Mouse (Mus musculus): ENCODE results near the gene Sirt2. TPM values are rescaled to one million over a fixed set of nuclear protein-coding genes. Genes with fewer than 3 reads are reported as not detected.

Gene Sirt2
- total and polyA plus RNA-seq, 2 experiments from 2014 or later = 44.7 to 60.6 TPM

DNA sequence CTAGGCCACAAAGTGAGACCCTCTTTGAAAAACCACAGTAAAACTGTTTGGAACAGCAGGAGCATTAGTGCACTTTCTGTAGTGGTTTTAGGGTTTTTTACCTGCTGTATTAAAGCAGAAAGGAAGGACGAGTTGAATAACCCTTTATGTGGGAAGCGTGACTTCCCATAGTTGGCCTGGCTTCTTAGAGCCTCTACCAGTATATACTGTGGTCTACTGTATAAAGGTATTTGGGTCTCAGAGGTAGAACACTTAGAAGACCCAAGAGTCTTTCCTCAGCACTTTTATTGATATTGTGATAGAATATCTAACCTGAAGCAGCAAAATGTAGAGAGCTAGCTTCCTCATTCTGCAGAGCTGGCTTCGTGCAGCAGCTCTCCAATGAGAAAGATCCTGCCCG is 53.0 kb downstream of the Sirt2 start:
- no peak overlapping the region for H3K9ac ChIP-seq (replicated peaks; ENCODE audit: low read depth, low read length)
- ATAC-seq (ENCODE audit: insufficient read depth, low read depth) = no peak
- peaks cover 19% of the 10 kb centered on the region for H3K4me1 ChIP-seq (ENCODE audit: control insufficient read depth, insufficient read depth)
- TF ChIP-seq EP300 (IDR thresholded peaks at IDR 0.05; ENCODE audit: low read depth) = no peak
- peaks cover 84% of the 10 kb centered on the region for H3K36me3 ChIP-seq (replicated peaks; ENCODE audit: control insufficient read depth, insufficient read depth, low read length)
- 79% methylated on average over 4 of the region's 4 CpGs for WGBS
- H3K9me3 ChIP-seq (replicated peaks; ENCODE audit: control insufficient read depth, low read length) = no peaks in the 10 kb centered on the region
- H3K4me2 ChIP-seq (ENCODE audit: low read depth, low read length) = no peak overlapping the region
- peak overlapping the region; percentile 66 for H3K27ac ChIP-seq (ENCODE audit: low read depth)
- H3K4me3 ChIP-seq (ENCODE audit: low read depth, low read length) = no peak overlapping the region
- H3K27me3 ChIP-seq (ENCODE audit: control insufficient read depth, insufficient read depth, low read length) = no peaks in the 10 kb centered on the region
- DNase-seq (ENCODE audit: low spot score) = no peak

DNA sequence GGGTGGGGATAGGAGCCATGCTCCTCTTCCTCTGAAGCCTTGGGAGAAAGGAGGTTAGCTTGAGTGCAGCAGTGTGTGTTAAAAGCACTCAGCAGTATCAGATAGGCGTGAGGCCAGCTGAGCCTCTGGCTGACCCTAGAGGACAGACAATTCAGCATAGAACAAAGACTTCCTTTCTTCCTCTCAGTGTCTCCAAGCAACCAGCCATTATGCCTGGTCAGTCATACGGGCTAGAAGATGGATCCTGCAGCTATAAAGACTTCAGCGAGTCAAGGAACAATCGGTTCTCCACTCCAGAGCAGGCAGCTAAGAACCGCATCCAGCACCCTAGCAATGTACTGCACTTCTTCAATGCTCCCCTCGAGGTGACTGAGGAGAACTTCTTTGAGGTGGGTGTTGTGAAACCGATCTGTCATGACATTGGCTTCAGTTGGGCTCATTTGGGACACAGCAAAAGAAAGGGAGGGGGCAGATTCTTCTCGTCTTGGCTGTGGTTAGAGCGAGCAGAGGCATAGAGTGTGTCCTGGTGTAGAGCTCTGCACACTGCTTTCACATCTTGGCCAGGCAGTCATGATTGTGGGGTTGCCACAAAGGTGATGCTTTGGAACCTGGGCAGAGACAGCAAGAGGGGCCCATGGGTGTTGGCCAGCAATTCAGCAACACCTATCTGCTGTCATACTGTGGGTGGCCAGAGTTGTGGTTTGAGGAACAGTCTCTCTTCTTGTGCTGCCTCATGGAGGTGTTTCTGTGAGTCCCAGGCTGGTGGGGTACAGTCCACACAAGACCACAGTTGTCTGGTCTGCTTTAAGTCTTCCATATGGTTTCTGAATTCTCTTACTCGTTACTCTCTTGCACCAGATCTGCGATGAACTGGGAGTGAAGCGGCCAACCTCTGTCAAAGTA is 54.1 kb downstream of the Sirt2 start:
- peaks cover 19% of the 10 kb centered on the region for H3K4me1 ChIP-seq (ENCODE audit: control insufficient read depth, insufficient read depth)
- no peak for ATAC-seq (ENCODE audit: insufficient read depth, low read depth)
- no peak overlapping the region for H3K4me2 ChIP-seq (ENCODE audit: low read depth, low read length)
- WGBS = 52% methylated on average over 12 of the region's 12 CpGs
- H3K36me3 ChIP-seq (replicated peaks; ENCODE audit: control insufficient read depth, insufficient read depth, low read length) = peaks cover 74% of the 10 kb centered on the region
- H3K27me3 ChIP-seq (ENCODE audit: control insufficient read depth, insufficient read depth, low read length) = no peaks in the 10 kb centered on the region
- no peak overlapping the region for H3K4me3 ChIP-seq (ENCODE audit: low read depth, low read length)
- no peaks in the 10 kb centered on the region for H3K9me3 ChIP-seq (replicated peaks; ENCODE audit: control insufficient read depth, low read length)
- no peak for DNase-seq (ENCODE audit: low spot score)
- no peak for TF ChIP-seq EP300 (IDR thresholded peaks at IDR 0.05; ENCODE audit: low read depth)
- no peak for TF ChIP-seq CTCF (IDR thresholded peaks at IDR 0.05; ENCODE audit: low read depth)
- peak overlapping the region; percentile 66 for H3K27ac ChIP-seq (ENCODE audit: low read depth)
- no peak overlapping the region for H3K9ac ChIP-seq (replicated peaks; ENCODE audit: low read depth, low read length)

DNA sequence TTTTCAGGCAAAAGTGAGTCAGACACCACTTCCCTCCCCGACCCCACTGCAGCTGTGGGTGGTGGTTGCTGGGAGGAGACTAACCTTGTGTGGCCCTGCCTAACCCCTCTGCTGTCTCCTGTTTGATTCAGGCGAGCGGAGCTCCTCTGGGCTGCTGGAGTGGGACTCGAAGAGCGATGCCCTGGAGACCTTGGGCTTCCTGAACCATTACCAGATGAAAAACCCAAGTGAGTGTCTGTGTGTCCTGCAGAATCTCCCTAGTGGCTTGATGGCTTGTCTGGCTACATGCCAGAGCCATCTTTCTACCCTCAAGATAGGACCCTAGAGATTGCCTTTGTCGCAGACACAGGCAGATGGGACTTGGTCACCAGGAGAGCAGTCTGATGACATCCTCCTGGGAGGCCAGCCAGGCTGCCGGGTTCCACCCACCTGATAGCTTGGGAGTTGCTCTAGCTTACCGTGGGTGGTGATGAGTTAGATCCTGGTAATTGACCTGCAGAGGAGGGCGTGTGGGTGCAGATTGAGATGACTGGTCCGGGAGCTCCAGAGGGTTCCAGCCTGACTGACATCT is 54.8 kb downstream of the Sirt2 start:
- Histone ChIP-seq H3K9me3 (replicated peaks; ENCODE audit: control insufficient read depth, low read length) (no peaks in the 10 kb centered on the region), H3K4me2 (ENCODE audit: low read depth, low read length) (no peak overlapping the region), H3K27me3 (ENCODE audit: control insufficient read depth, insufficient read depth, low read length) (no peaks in the 10 kb centered on the region), H3K4me3 (ENCODE audit: low read depth, low read length) (no peak overlapping the region), H3K9ac (replicated peaks; ENCODE audit: low read depth, low read length) (no peak overlapping the region), H3K36me3 (replicated peaks; ENCODE audit: control insufficient read depth, insufficient read depth, low read length) (peaks cover 67% of the 10 kb centered on the region), H3K4me1 (ENCODE audit: control insufficient read depth, insufficient read depth) (peaks cover 19% of the 10 kb centered on the region), H3K27ac (ENCODE audit: low read depth) (peak overlapping the region; percentile 66)
- no peak for DNase-seq (ENCODE audit: low spot score)
- TF ChIP-seq EP300 (IDR thresholded peaks at IDR 0.05; ENCODE audit: low read depth) (no peak), CTCF (IDR thresholded peaks at IDR 0.05; ENCODE audit: low read depth) (no peak)
- WGBS = 42% methylated on average over 10 of the region's 10 CpGs
- no peak for ATAC-seq (ENCODE audit: insufficient read depth, low read depth)

DNA sequence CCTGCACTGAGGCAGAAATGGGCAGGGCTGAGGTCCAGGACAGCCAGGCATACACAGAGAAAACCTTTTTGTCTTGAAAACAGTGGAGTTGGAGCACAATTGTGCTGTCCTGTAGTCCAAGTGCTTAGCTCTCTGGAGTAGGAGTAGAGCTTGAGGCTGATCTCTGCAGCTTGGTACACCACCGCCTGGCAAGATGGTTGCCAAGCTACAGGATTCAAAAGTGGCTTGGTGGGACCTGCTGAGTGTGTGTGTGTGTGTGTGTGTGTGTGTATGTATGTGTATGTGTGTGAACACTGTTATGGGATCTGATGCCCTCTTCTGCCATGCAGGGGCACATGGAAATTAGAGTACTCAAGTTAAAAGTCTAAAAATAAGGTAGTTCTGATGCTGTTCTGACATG is 56.0 kb downstream of the Sirt2 start:
- ATAC-seq (ENCODE audit: insufficient read depth, low read depth) = no peak
- WGBS = 61% methylated on average over 1 of the region's 1 CpGs

DNA sequence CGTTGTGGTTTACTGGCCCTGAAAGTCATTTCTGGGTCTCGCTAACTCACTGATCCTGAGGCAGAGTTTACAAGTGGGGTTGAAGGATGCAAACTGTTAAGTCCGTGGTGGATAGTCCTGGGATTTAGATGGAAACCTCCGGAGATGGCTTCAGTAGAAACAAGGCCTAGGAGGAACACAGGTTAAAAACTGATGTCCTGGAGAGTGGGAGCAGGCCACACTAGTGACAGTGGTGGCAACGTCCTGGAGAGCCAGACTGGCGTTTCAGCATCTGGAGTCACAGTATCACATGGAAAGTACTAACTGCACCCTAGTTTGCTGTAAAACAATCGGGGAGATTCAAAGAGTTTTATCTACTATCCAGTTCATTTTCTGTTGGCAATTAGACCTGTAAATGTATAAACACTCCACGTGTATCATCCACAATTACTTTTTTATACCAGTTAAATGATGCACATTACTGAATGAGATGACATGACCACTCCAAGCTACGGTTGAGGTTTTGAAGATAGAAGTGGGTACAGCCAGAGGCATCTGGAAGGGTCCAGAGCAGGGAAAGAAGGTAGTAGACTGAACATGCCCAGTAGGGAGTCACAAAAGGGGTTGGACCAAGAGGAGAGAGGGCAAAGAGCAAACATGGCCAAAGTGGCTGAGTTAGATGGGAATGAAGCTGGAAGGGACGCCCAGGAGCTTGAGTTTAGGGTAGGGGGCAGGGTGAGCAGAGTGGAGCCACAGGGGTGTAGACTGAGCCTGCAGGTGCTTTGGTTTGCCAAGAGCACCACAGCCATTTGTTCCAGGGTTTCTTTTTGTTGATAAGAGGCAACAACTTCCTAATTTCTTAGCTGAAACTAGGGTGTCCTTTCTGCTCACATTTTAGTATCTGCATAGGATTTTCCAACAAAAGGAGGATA is 56.7 kb downstream of the Sirt2 start:
- Histone ChIP-seq H3K27me3 (ENCODE audit: control insufficient read depth, insufficient read depth, low read length) (no peaks in the 10 kb centered on the region), H3K36me3 (replicated peaks; ENCODE audit: control insufficient read depth, insufficient read depth, low read length) (peaks cover 48% of the 10 kb centered on the region), H3K4me2 (ENCODE audit: low read depth, low read length) (no peak overlapping the region), H3K4me3 (ENCODE audit: low read depth, low read length) (no peak overlapping the region), H3K9ac (replicated peaks; ENCODE audit: low read depth, low read length) (no peak overlapping the region), H3K4me1 (ENCODE audit: control insufficient read depth, insufficient read depth) (peaks cover 27% of the 10 kb centered on the region), H3K9me3 (replicated peaks; ENCODE audit: control insufficient read depth, low read length) (no peaks in the 10 kb centered on the region), H3K27ac (ENCODE audit: low read depth) (peak overlapping the region; percentile 94)
- ATAC-seq (ENCODE audit: insufficient read depth, low read depth) (no peak), DNase-seq (ENCODE audit: low spot score) (no peak)
- TF ChIP-seq CTCF (IDR thresholded peaks at IDR 0.05; ENCODE audit: low read depth) = no peak
- TF ChIP-seq EP300 (IDR thresholded peaks at IDR 0.05; ENCODE audit: low read depth) = no peak
- 51% methylated on average over 10 of the region's 10 CpGs for WGBS

More for the DNA sequence above, 56.0 kb downstream of the Sirt2 start:
- peaks cover 24% of the 10 kb centered on the region for H3K4me1 ChIP-seq (ENCODE audit: control insufficient read depth, insufficient read depth)
- no peak for TF ChIP-seq CTCF (IDR thresholded peaks at IDR 0.05; ENCODE audit: low read depth)
- TF ChIP-seq EP300 (IDR thresholded peaks at IDR 0.05; ENCODE audit: low read depth) = no peak
- no peak overlapping the region for H3K4me2 ChIP-seq (ENCODE audit: low read depth, low read length)
- H3K4me3 ChIP-seq (ENCODE audit: low read depth, low read length) = no peak overlapping the region
- no peaks in the 10 kb centered on the region for H3K27me3 ChIP-seq (ENCODE audit: control insufficient read depth, insufficient read depth, low read length)
- no peak overlapping the region for H3K9ac ChIP-seq (replicated peaks; ENCODE audit: low read depth, low read length)
- no peaks in the 10 kb centered on the region for H3K9me3 ChIP-seq (replicated peaks; ENCODE audit: control insufficient read depth, low read length)
- DNase-seq (ENCODE audit: low spot score) = no peak
- peak overlapping the region; percentile 94 for H3K27ac ChIP-seq (ENCODE audit: low read depth)
- peaks cover 55% of the 10 kb centered on the region for H3K36me3 ChIP-seq (replicated peaks; ENCODE audit: control insufficient read depth, insufficient read depth, low read length)

All from heart, postnatal 0 days (tissue).